Mouse (Mus musculus) CD4-positive naive resting alpha-beta T cell, adult 76 days (primary cell): ENCODE measurements around the gene Hbb-bh1. TPM values are rescaled to one million over a fixed set of nuclear protein-coding genes. Genes with fewer than 3 reads are reported as not detected.

Source experiments
- total RNA-seq: library from RNA; stranded (reverse); gene quantifications from one replicate; pipeline ENCODE4 v1.2.4, GENCODE M21; 2023

Hbb-bh1 gene
- not detected for total RNA-seq

GRCm38 (mm10) chr7:103843034-103843433, at the start of gene Hbb-bh1:
Hbb-bh1 (minus strand) TSS chr7:103843164.

GRCm38 (mm10) chr7:103886152-103886551, 43.2 kb upstream of the Hbb-bh1 start, which contains the start of gene Olfr66:
Olfr66 (minus strand) TSS chr7:103886252.

GRCm38 (mm10) chr7:103853090-103853489, 10.1 kb upstream of the Hbb-bh1 start, which contains the start of gene Hbb-y:
Hbb-y (minus strand) TSS chr7:103853216.

GRCm38 (mm10) chr7:103840268-103840667, 2.7 kb downstream of the Hbb-bh1 start, which contains the start of gene Hbb-bh2:
Hbb-bh2 (minus strand) TSS chr7:103840520.

GRCm38 (mm10) chr7:103827808-103828207, 15.2 kb downstream of the Hbb-bh1 start, which contains the start of gene Hbb-bs:
Hbb-bs (minus strand) TSS chr7:103828096.

GRCm38 (mm10) chr7:103813766-103814165, 29.2 kb downstream of the Hbb-bh1 start, which contains the start of gene Hbb-bt:
Hbb-bt (minus strand) TSS chr7:103813996.

GRCm38 (mm10) chr7:103791721-103792120, 51.2 kb downstream of the Hbb-bh1 start, which contains the start of gene Olfr67:
Olfr67 (minus strand) TSS chr7:103791821.

Other genes starting within 250 kb of the Hbb-bh1 start
- gene Olfr619, start 242.6 kb downstream of the Hbb-bh1 start, total RNA-seq, result not detected
- not detected for gene Olfr620, start 230.6 kb downstream of the Hbb-bh1 start, total RNA-seq
- not detected for gene Olfr622, start 200.5 kb downstream of the Hbb-bh1 start, total RNA-seq
- not detected for gene Olfr623, start 179.5 kb downstream of the Hbb-bh1 start, total RNA-seq
- gene Olfr624, start 172.0 kb downstream of the Hbb-bh1 start, total RNA-seq, result not detected
- gene Olfr625-ps1, start 160.4 kb downstream of the Hbb-bh1 start, total RNA-seq, result not detected
- gene Olfr243, start 128.5 kb downstream of the Hbb-bh1 start, total RNA-seq, result not detected
- gene Olfr628, start 112.8 kb downstream of the Hbb-bh1 start, total RNA-seq, result not detected
- not detected for gene Olfr629, start 98.2 kb downstream of the Hbb-bh1 start, total RNA-seq
- not detected for gene Olfr630, start 85.8 kb downstream of the Hbb-bh1 start, total RNA-seq
- gene Olfr69, start 71.6 kb downstream of the Hbb-bh1 start, total RNA-seq, result not detected
- not detected for gene Olfr68, start 63.5 kb downstream of the Hbb-bh1 start, total RNA-seq
- not detected for gene Olfr67, start 51.3 kb downstream of the Hbb-bh1 start, total RNA-seq
- gene Hbb-bt, start 29.2 kb downstream of the Hbb-bh1 start, total RNA-seq, result 492 TPM
- gene Hbb-bs, start 15.1 kb downstream of the Hbb-bh1 start, total RNA-seq, result 2,802 TPM
- gene Hbb-bh2, start 2.6 kb downstream of the Hbb-bh1 start, total RNA-seq, result not detected
- gene Hbb-y, start 10.1 kb upstream of the Hbb-bh1 start, total RNA-seq, result not detected
- not detected for gene Olfr66, start 43.1 kb upstream of the Hbb-bh1 start, total RNA-seq
- not detected for gene Olfr64, start 51.3 kb upstream of the Hbb-bh1 start, total RNA-seq
- gene Olfr65, start 60.3 kb upstream of the Hbb-bh1 start, total RNA-seq, result not detected
- not detected for gene Olfr631, start 85.7 kb upstream of the Hbb-bh1 start, total RNA-seq
- gene Olfr632, start 91.2 kb upstream of the Hbb-bh1 start, total RNA-seq, result not detected
- gene Olfr633, start 101.3 kb upstream of the Hbb-bh1 start, total RNA-seq, result not detected
- gene Olfr635, start 128.0 kb upstream of the Hbb-bh1 start, total RNA-seq, result not detected
- gene Olfr638, start 155.6 kb upstream of the Hbb-bh1 start, total RNA-seq, result not detected
- not detected for gene Olfr639, start 174.1 kb upstream of the Hbb-bh1 start, total RNA-seq
- gene Olfr640, start 182.4 kb upstream of the Hbb-bh1 start, total RNA-seq, result not detected
- gene Olfr641, start 192.3 kb upstream of the Hbb-bh1 start, total RNA-seq, result not detected
- not detected for gene Olfr642, start 209.5 kb upstream of the Hbb-bh1 start, total RNA-seq
- not detected for gene 4930516K23Rik, start 218.3 kb upstream of the Hbb-bh1 start, total RNA-seq
- not detected for gene Olfr644, start 228.7 kb upstream of the Hbb-bh1 start, total RNA-seq
- not detected for gene Olfr645, start 242.3 kb upstream of the Hbb-bh1 start, total RNA-seq